Mouse (Mus musculus) liver, embryonic 13.5 days (tissue): ENCODE results near the gene Olfr1239. TPM values are rescaled to one million over a fixed set of nuclear protein-coding genes. Genes with fewer than 3 reads are reported as not detected.

Source experiments
- ATAC-seq: fragments of 200-750 bp; cut with Nextera tagmentation; 2 replicates; pipeline ENCODE4 v1.8.0; 2017; ENCODE audit warnings: low read depth, mild to moderate bottlenecking, moderate number of reproducible peaks, moderate library complexity
- DNase-seq: peaks from one replicate; pipeline ENCODE4 v3.0.0; 2022
- H3K27ac ChIP-seq: fragments of 300-500 bp; sonication (generic); 2 replicates; pipeline ENCODE4 v1.5.1; 2015; ENCODE audit warnings: moderate library complexity, mild to moderate bottlenecking, inconsistent platforms
- H3K27me3 ChIP-seq: fragments of 300-500 bp; sonication (generic); 2 replicates; pipeline ENCODE4 v1.6.1; 2015; ENCODE audit warnings: mild to moderate bottlenecking, inconsistent platforms
- H3K36me3 ChIP-seq: fragments of 300-500 bp; sonication (generic); 2 replicates; pipeline ENCODE4 v1.6.1; 2015; ENCODE audit warnings: mild to moderate bottlenecking, inconsistent platforms
- H3K4me1 ChIP-seq: fragments of 300-500 bp; sonication (generic); replicated peaks from 2 replicates; pipeline ENCODE4 v1.6.1; 2015; ENCODE audit warnings: inconsistent platforms
- H3K4me2 ChIP-seq: fragments of 300-500 bp; sonication (generic); 2 replicates; pipeline ENCODE4 v1.6.1; 2015; ENCODE audit warnings: inconsistent platforms, mild to moderate bottlenecking, moderate library complexity
- H3K4me3 ChIP-seq: fragments of 300-500 bp; sonication (generic); replicated peaks from 2 replicates; pipeline ENCODE4 v1.5.1; 2015; ENCODE audit warnings: mild to moderate bottlenecking, inconsistent platforms
- H3K9ac ChIP-seq: fragments of 300-500 bp; sonication (generic); 2 replicates; pipeline ENCODE4 v1.6.1; 2015; ENCODE audit warnings: mild to moderate bottlenecking, inconsistent platforms
- H3K9me3 ChIP-seq: fragments of 300-500 bp; sonication (generic); replicated peaks from 2 replicates; pipeline ENCODE4 v1.6.1; 2016; ENCODE audit warnings: inconsistent platforms
- WGBS: fragments of 180-500 bp; shearing (Covaris S2); methylation state at CpG from one replicate; pipeline ENCODE4 v1.1.7; 2015; ENCODE audit not compliant: insufficient replicate concordance; 5-methylcytosine and 5-hydroxymethylcytosine counted together
- polyA plus RNA-seq: library from polyadenylated mRNA; unstranded; fragments of >200 nt; fragmentation: Nextera tagmentation; extraction: Ambion mirVana; gene quantifications from 2 replicates; pipeline ENCODE4 v1.2.1, GENCODE M21; 2015

Olfr1239 gene
- not detected in 2 replicates for polyA plus RNA-seq

DNA sequence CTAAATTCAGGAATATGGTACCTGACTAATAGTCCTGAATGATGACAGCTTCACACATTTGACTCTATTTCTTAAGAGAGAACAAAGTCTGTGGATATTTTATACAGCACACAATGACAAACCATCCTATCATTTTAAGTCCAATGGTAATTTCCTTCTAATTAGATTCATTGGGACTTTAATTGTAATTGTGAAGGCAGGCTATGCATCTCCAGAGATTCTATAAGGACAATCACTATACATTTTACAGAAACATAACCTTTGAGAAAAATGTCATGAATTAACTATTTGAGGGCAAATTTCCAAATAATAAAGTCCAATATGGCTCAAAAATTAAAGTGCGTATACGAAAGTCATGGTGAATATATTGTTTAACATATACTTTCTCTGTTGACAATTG lies at the start of gene Olfr1239:
Gene Olfr1239, minus strand, starts transcription at position 101 of the 400 bp plus-strand sequence.
- no peaks in the 10 kb centered on the region for H3K36me3 ChIP-seq
- H3K27me3 ChIP-seq, result no peaks in the 10 kb centered on the region
- no peak for ATAC-seq

DNA sequence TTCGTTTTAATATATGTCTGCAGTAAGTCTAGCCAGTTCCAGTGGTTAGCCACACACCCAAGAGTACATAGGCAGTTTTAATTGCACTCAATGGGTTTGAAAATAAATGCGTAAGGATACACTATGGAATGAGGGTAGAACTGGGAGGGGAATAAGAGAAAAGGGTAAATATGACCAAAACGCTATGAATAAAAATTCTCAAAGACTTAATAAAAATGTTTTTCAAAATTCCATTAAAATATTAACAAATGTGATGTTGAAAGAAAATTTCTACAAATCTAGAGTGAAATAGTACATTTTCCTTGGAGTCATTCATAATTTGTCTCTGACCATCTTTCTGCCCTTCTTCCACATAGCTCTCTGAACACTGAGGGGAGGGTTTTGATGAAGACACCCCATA lies 22.7 kb upstream of the Olfr1239 start, which contains the start of gene Olfr1240:
Gene Olfr1240, minus strand, starts transcription at position 101 of the 400 bp plus-strand sequence.
- Histone ChIP-seq H3K9ac (no peak within 1 kb of the TSS), H3K4me2 (no peak within 1 kb of the TSS), H3K36me3 (no peaks in the 10 kb centered on the region), H3K9me3 (no peaks in the 10 kb centered on the region), H3K4me1 (no peaks in the 10 kb centered on the region), H3K27me3 (no peaks in the 10 kb centered on the region), H3K4me3 (no peak within 1 kb of the TSS), H3K27ac (no peak within 1 kb of the TSS)
- no peak for ATAC-seq
- DNase-seq, result no peak
- WGBS, result 69% methylated on average over 3 of the region's 3 CpGs

More for the DNA sequence above, at the start of gene Olfr1239:
- Histone ChIP-seq H3K9me3 (no peaks in the 10 kb centered on the region), H3K9ac (no peak within 1 kb of the TSS), H3K27ac (no peak within 1 kb of the TSS), H3K4me1 (no peaks in the 10 kb centered on the region), H3K4me2 (no peak within 1 kb of the TSS), H3K4me3 (no peak within 1 kb of the TSS)
- DNase-seq, result no peak
- 84% methylated on average over 2 of the region's 2 CpGs for WGBS

DNA sequence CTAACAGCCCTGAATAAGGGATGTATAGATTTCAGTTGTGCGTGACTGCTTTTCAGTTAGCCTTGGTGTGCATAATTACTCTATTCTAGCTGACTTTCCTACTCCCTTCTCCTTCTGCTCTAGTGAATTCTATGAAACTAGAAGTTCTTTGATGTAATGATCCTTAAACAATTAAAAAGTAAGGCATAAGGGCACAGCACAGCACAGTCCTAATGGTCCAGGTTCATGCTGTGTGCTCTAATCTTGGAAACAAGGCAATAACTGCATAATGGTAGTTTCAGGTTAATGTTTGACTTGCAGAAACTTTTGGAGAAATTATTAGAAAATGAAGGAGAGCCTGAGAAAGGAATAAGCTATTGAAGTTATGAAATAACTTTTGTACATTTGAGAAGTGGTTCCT lies 5.7 kb downstream of the Olfr1239 start:
- ATAC-seq (no peak), DNase-seq (no peak)
- Histone ChIP-seq H3K4me1 (no peaks in the 10 kb centered on the region), H3K9me3 (no peaks in the 10 kb centered on the region), H3K4me2 (no peak overlapping the region), H3K4me3 (no peak overlapping the region), H3K27ac (no peak overlapping the region), H3K9ac (no peak overlapping the region), H3K27me3 (no peaks in the 10 kb centered on the region), H3K36me3 (no peaks in the 10 kb centered on the region)
- WGBS, result 80% methylated on average over 1 of the region's 1 CpGs

DNA sequence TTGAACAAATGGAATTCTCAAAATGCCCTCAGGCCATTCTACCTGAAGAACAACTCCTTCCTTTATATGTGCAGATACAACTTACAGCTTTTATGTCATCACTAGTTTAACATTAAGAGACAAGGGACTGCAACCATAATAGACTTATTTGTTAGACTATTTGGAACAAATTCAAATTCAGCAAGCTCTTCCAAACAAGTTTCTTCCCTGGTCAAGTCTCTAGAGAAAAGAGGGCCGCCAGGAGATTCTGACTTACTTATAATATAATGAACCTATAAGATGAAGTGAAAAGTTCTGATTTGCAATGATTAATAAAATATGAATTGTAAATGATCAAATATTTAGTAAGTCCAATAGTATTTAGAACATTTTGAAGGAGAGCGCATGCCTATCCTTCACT lies 10.6 kb downstream of the Olfr1239 start, which contains the start of gene Olfr1238:
Gene Olfr1238, minus strand, starts transcription at position 101 of the 400 bp plus-strand sequence.
- H3K9me3 ChIP-seq, result no peaks in the 10 kb centered on the region
- DNase-seq (no peak), ATAC-seq (no peak)
- WGBS, result 77% methylated on average over 2 of the region's 2 CpGs
- H3K27ac ChIP-seq, result no peak within 1 kb of the TSS
- H3K9ac ChIP-seq, result no peak within 1 kb of the TSS
- no peak within 1 kb of the TSS for H3K4me3 ChIP-seq
- no peaks in the 10 kb centered on the region for H3K36me3 ChIP-seq
- H3K4me1 ChIP-seq, result no peaks in the 10 kb centered on the region
- no peak within 1 kb of the TSS for H3K4me2 ChIP-seq
- H3K27me3 ChIP-seq, result no peaks in the 10 kb centered on the region

DNA sequence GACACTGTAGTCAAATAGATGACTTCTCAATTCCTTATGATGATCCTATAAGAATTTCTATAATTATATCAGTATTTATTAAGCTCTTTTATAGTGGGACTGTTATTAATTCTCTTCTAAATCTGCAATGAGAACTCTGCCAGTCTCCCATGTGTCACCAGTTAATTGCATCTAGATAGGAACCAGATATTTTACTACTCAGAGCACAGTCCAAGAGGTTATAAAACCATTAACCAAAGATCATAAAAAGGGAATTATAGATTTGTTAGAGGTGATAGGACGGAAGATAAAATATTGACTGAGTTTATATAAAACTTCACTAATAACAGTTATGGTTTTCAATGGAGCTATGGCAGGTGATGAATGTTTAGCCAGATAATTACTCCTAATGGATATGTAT lies 19.3 kb downstream of the Olfr1239 start:
- no peaks in the 10 kb centered on the region for H3K4me1 ChIP-seq
- no peak overlapping the region for H3K4me3 ChIP-seq
- H3K36me3 ChIP-seq, result no peaks in the 10 kb centered on the region
- H3K4me2 ChIP-seq, result no peak overlapping the region
- WGBS, result 63% methylated on average over 1 of the region's 1 CpGs
- H3K9me3 ChIP-seq, result no peaks in the 10 kb centered on the region
- H3K27me3 ChIP-seq, result no peaks in the 10 kb centered on the region
- no peak for ATAC-seq
- H3K27ac ChIP-seq, result no peak overlapping the region
- DNase-seq, result no peak
- no peak overlapping the region for H3K9ac ChIP-seq

Other genes with a start within 250 kb of the Olfr1239 start
- not detected in 2 replicates for gene Olfr1225, start 245.7 kb downstream of the Olfr1239 start, polyA plus RNA-seq
- gene Olfr1226, start 220.4 kb downstream of the Olfr1239 start, polyA plus RNA-seq, result not detected in 2 replicates
- gene Olfr1228, start 166.3 kb downstream of the Olfr1239 start, polyA plus RNA-seq, result not detected in 2 replicates
- gene Olfr1229, start 132.4 kb downstream of the Olfr1239 start, polyA plus RNA-seq, result not detected in 2 replicates
- gene Olfr1230, start 123.1 kb downstream of the Olfr1239 start, polyA plus RNA-seq, result not detected in 2 replicates
- not detected in 2 replicates for gene Olfr1231, start 113.3 kb downstream of the Olfr1239 start, polyA plus RNA-seq
- not detected in 2 replicates for gene Olfr1232, start 90.7 kb downstream of the Olfr1239 start, polyA plus RNA-seq
- gene Olfr1233, start 78.0 kb downstream of the Olfr1239 start, polyA plus RNA-seq, result not detected in 2 replicates
- gene Olfr1234, start 55.5 kb downstream of the Olfr1239 start, polyA plus RNA-seq, result not detected in 2 replicates
- gene Olfr1238, start 10.7 kb downstream of the Olfr1239 start, polyA plus RNA-seq, result not detected in 2 replicates
- gene Olfr1240, start 22.6 kb upstream of the Olfr1239 start, polyA plus RNA-seq, result not detected in 2 replicates
- gene Olfr1241, start 66.7 kb upstream of the Olfr1239 start, polyA plus RNA-seq, result not detected in 2 replicates
- gene Olfr1242, start 77.9 kb upstream of the Olfr1239 start, polyA plus RNA-seq, result not detected in 2 replicates
- not detected in 2 replicates for gene Olfr1243, start 111.1 kb upstream of the Olfr1239 start, polyA plus RNA-seq
- gene Olfr1245, start 158.0 kb upstream of the Olfr1239 start, polyA plus RNA-seq, result not detected in 2 replicates
- not detected in 2 replicates for gene Olfr1246, start 172.8 kb upstream of the Olfr1239 start, polyA plus RNA-seq
- gene Olfr1247, start 193.7 kb upstream of the Olfr1239 start, polyA plus RNA-seq, result not detected in 2 replicates
- gene Olfr1248, start 197.8 kb upstream of the Olfr1239 start, polyA plus RNA-seq, result not detected in 2 replicates
- not detected in 2 replicates for gene Olfr1249, start 214.6 kb upstream of the Olfr1239 start, polyA plus RNA-seq
- not detected in 2 replicates for gene Olfr1250, start 241.1 kb upstream of the Olfr1239 start, polyA plus RNA-seq